Mouse (Mus musculus) embryonic facial prominence, embryonic 11.5 days (tissue): Measurements from ENCODE around the gene Cep68. TPM values are rescaled to one million over a fixed set of nuclear protein-coding genes. Genes with fewer than 3 reads are reported as not detected.

Experiments used
- ATAC-seq: fragments of 200-750 bp; cut with Nextera tagmentation; replicated peaks from 2 replicates; pipeline ENCODE4 v1.8.0; 2017; ENCODE audit warnings: low read depth; ENCODE audit not compliant: insufficient number of reproducible peaks, low FRiP score, low TSS enrichment
- DNase-seq: peaks from one replicate; pipeline ENCODE4 v3.0.0-alpha.2; 2015; ENCODE audit warnings: low spot score
- H3K27ac ChIP-seq: fragments of 300-500 bp; sonication (generic); replicated peaks from 2 replicates; pipeline ENCODE4 v1.5.1; 2014; ENCODE audit warnings: mild to moderate bottlenecking, low read depth, low read length, control low read depth
- H3K27me3 ChIP-seq: fragments of 300-500 bp; sonication (generic); 2 replicates; pipeline ENCODE4 v1.6.1; 2014; ENCODE audit warnings: mild to moderate bottlenecking, low read length, moderate library complexity, mixed read lengths; ENCODE audit not compliant: control insufficient read depth, insufficient read depth
- H3K36me3 ChIP-seq: fragments of 300-500 bp; sonication (generic); replicated peaks from 2 replicates; pipeline ENCODE4 v1.6.1; 2014; ENCODE audit warnings: low read depth, mild to moderate bottlenecking, low read length, moderate library complexity, mixed read lengths; ENCODE audit not compliant: control insufficient read depth, insufficient read depth
- H3K4me1 ChIP-seq: fragments of 300-500 bp; sonication (generic); 2 replicates; pipeline ENCODE4 v1.6.1; 2014; ENCODE audit warnings: low read length, mixed read lengths; ENCODE audit not compliant: control insufficient read depth, insufficient read depth
- H3K4me2 ChIP-seq: fragments of 300-500 bp; sonication (generic); 2 replicates; pipeline ENCODE4 v1.6.1; 2014; ENCODE audit warnings: low read depth, mild to moderate bottlenecking, control low read depth, low read length, moderate library complexity
- H3K4me3 ChIP-seq: fragments of 300-500 bp; sonication (generic); 2 replicates; pipeline ENCODE4 v1.5.1; 2014; ENCODE audit warnings: low read depth, low read length, control low read depth
- H3K9ac ChIP-seq: fragments of 300-500 bp; sonication (generic); replicated peaks from 2 replicates; pipeline ENCODE4 v1.6.1; 2014; ENCODE audit warnings: mild to moderate bottlenecking, control low read depth, low read length
- H3K9me3 ChIP-seq: fragments of 300-500 bp; sonication (generic); replicated peaks from 2 replicates; pipeline ENCODE4 v1.6.1; 2016; ENCODE audit warnings: mild to moderate bottlenecking, low read length, inconsistent platforms, mixed read lengths; ENCODE audit not compliant: control insufficient read depth
- WGBS: fragments of 180-500 bp; shearing (Covaris S2); extraction: QIAGEN DNeasy Blood & Tissue Kit; methylation state at CpG from one replicate; pipeline ENCODE4 v1.1.7; 2014; 5-methylcytosine and 5-hydroxymethylcytosine counted together
- polyA plus RNA-seq: library from polyadenylated mRNA; unstranded; fragments of >200 nt; fragmentation: Nextera tagmentation; extraction: Ambion mirVana; gene quantifications from 2 replicates; pipeline ENCODE4 v1.2.1, GENCODE M21; 2014

The Cep68 gene
- polyA plus RNA-seq, 1 experiment from 2014 or later = 38.5 TPM

DNA sequence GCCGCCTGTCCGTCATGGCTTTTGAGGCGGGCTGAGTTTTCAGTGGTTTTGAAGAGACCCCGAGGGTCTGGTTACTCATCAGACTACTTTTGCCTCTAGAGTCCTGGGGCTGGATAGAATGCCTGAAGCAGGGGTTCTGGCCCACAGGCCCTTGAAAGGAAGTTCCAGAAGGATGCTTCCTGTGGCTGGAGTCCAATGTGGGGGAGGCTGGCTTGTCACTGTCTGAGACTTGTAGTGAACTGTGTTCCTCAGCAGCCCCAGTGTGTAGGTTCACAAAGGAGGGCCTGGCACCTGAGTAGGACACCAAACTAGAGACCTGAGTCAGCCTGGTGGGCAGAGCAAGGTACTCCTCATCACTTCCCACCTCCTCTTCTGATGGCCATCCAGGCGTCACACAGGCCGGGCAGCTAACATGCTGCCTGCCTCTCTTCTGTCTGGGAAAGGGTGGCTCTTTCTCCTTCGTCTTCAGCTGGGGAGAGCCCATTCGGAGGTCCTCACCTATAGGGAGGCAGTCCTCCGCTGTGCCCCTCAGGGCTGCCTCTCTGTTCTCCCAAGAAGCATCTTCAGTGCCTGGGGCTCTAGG is 9.9 kb downstream of the Cep68 start:
- no peaks in the 10 kb centered on the region for H3K27me3 ChIP-seq
- no peak overlapping the region for H3K27ac ChIP-seq
- DNase-seq = no peak
- H3K4me1 ChIP-seq = peaks cover 4% of the 10 kb centered on the region
- no peak overlapping the region for H3K4me2 ChIP-seq
- no peak for ATAC-seq
- H3K36me3 ChIP-seq = peaks cover 25% of the 10 kb centered on the region
- no peak overlapping the region for H3K4me3 ChIP-seq
- H3K9ac ChIP-seq = no peak overlapping the region
- no peaks in the 10 kb centered on the region for H3K9me3 ChIP-seq
- WGBS = 92% methylated on average over 9 of the region's 9 CpGs

DNA sequence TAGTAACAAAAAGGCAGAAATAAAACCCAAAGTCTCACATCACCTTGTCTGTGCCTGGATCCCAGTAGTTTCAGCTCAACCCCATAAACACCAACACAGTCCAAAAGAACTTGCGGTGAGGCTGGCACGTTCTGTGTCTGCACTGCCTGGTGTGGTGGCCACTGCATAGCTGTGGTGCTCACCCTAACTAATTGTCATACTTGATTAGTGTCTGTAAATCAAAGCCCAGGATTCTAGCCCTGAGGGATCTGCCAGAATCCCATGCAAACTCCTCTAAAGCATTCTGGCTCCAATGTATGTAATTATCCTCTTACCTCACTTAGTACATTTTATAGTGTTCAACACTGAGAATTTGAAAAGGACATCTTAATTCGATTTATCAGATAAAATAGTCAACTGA is 11.3 kb downstream of the Cep68 start:
- no peak overlapping the region for H3K4me3 ChIP-seq
- no peak overlapping the region for H3K4me2 ChIP-seq
- H3K9me3 ChIP-seq = no peaks in the 10 kb centered on the region
- H3K27me3 ChIP-seq = no peaks in the 10 kb centered on the region
- no peak overlapping the region for H3K9ac ChIP-seq
- no peak overlapping the region for H3K27ac ChIP-seq
- 92% methylated on average over 3 of the region's 3 CpGs for WGBS
- ATAC-seq = no peak
- H3K36me3 ChIP-seq = peaks cover 25% of the 10 kb centered on the region
- DNase-seq = no peak
- H3K4me1 ChIP-seq = no peaks in the 10 kb centered on the region; the same call in 1 of the 2 replicates

- H3K9me3 ChIP-seq = no peaks in the 10 kb centered on the region
- WGBS = 95% methylated on average over 7 of the region's 7 CpGs
- H3K4me1 ChIP-seq = no peaks in the 10 kb centered on the region
- H3K4me2 ChIP-seq = no peak overlapping the region
- H3K4me3 ChIP-seq = no peak overlapping the region
- no peak overlapping the region for H3K9ac ChIP-seq
- ATAC-seq = no peak
- no peak for DNase-seq
- H3K36me3 ChIP-seq = peaks cover 25% of the 10 kb centered on the region
- H3K27me3 ChIP-seq = no peaks in the 10 kb centered on the region
- H3K27ac ChIP-seq = no peak overlapping the region
Observed at GRCm38 (mm10) chr11:20237018-20237417, 12.2 kb downstream of the Cep68 start.

DNA sequence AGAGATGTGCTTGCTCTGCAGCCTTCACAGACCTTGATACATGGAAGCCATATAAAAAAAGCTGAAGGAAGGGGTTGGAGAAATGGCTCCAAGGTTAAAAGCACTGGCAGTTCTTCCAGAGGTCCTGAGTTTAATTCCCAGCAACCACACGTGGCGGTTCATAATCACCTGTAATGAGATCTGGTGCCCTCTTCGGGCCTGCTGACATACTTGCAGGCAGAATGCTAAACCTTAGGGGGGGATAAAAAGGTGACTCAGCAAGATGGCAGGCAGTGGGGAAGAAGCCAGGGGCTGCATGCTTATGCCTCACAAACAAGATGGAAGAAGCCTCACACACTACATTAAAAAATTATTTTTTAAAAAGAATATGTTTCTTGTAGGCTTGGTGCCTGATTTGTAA is 15.0 kb downstream of the Cep68 start:
- DNase-seq (no peak), ATAC-seq (no peak)
- 70% methylated on average over 3 of the region's 3 CpGs for WGBS
- Histone ChIP-seq H3K9ac (no peak overlapping the region), H3K4me1 (no peaks in the 10 kb centered on the region), H3K27ac (no peak overlapping the region), H3K9me3 (no peaks in the 10 kb centered on the region), H3K27me3 (no peaks in the 10 kb centered on the region), H3K4me2 (no peak overlapping the region), H3K4me3 (no peak overlapping the region), H3K36me3 (peaks cover 12% of the 10 kb centered on the region)

DNA sequence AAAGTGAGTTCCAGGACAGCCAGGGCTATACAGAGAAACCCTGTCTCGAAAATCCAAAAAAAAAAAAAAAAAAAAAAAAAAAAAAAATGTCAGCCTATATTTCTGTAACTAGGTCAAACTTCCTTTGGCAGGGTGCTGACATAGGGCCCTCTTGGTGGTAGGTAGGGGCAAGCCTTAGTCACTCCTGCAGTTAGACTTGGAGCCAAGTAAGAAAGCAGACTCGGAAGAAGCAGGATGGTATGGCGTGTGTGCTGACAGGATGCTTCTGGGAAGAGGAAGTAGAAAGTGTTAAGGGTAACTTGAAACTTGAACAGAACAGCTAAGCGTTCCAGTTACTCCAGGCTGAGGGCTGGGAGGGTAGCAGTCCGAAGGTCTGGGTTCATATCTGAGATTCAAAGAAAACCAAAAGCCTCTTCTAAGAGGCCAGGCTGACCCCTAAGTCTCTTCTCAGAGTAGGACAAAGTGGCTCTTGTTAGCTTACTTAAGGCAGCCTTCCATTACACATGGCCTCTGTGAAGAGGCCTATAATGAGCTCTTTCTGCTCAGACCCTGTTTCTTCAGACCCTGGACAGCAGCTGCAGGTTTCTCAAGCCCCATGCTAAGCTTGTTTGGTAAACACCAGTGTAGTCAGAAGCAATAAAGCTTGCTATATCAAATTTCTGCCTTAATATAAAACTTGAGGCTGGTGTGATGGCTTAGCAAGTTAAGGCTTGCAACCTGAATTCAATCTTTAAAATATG is 17.0 kb downstream of the Cep68 start:
- ATAC-seq = no peak
- H3K27me3 ChIP-seq = no peaks in the 10 kb centered on the region
- H3K27ac ChIP-seq = no peak overlapping the region
- no peaks in the 10 kb centered on the region for H3K4me1 ChIP-seq
- H3K4me2 ChIP-seq = no peak overlapping the region
- WGBS = 61% methylated on average over 5 of the region's 5 CpGs
- H3K9ac ChIP-seq = no peak overlapping the region
- H3K9me3 ChIP-seq = no peaks in the 10 kb centered on the region
- DNase-seq = no peak
- H3K4me3 ChIP-seq = no peak overlapping the region
- H3K36me3 ChIP-seq = peaks cover 5% of the 10 kb centered on the region

GRCm38 (mm10) chr11:20231128-20231878 is 17.9 kb downstream of the Cep68 start:
- DNase-seq = peak; percentile 36
- H3K4me1 ChIP-seq = no peaks in the 10 kb centered on the region
- H3K4me3 ChIP-seq = no peak overlapping the region
- no peaks in the 10 kb centered on the region for H3K27me3 ChIP-seq
- no peak overlapping the region for H3K9ac ChIP-seq
- H3K9me3 ChIP-seq = no peaks in the 10 kb centered on the region
- H3K27ac ChIP-seq = no peak overlapping the region
- peaks cover 5% of the 10 kb centered on the region for H3K36me3 ChIP-seq
- ATAC-seq = 0 out of 2 replicates have a peak, but pooled peaks have one; percentile 27
- WGBS = 52% methylated on average over 8 of the region's 8 CpGs
- no peak overlapping the region for H3K4me2 ChIP-seq

- WGBS = 87% methylated on average over 1 of the region's 1 CpGs
- no peaks in the 10 kb centered on the region for H3K4me1 ChIP-seq
- peaks cover 6% of the 10 kb centered on the region for H3K36me3 ChIP-seq
Observed at GRCm38 (mm10) chr11:20230286-20230685, 18.9 kb downstream of the Cep68 start.

DNA sequence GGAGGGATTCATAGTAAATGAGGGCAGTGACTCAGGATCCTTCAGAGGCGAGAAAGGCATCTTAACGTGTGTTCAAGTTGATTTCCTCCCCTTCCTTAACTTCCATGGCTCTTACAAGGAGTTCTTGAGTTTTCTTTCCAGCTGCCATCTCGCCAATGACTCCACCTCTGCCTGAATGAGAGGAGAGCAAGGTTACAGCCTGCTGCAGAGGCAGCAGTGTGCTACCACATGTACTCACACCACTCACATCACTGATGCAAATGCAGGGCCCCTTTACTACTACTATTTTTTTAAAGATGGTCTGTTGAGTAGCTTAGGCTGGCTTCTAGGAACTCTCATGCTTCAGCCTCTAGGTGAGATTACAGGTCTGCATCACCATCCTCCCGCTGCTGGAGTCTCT is 19.9 kb downstream of the Cep68 start:
- Histone ChIP-seq H3K4me1 (no peaks in the 10 kb centered on the region), H3K36me3 (peaks cover 6% of the 10 kb centered on the region), H3K9me3 (no peaks in the 10 kb centered on the region), H3K4me2 (no peak overlapping the region), H3K27ac (no peak overlapping the region), H3K4me3 (no peak overlapping the region), H3K27me3 (no peaks in the 10 kb centered on the region), H3K9ac (no peak overlapping the region)
- WGBS = 85% methylated on average over 4 of the region's 4 CpGs
- no peak for ATAC-seq
- DNase-seq = no peak

More at GRCm38 (mm10) chr11:20230286-20230685, 18.9 kb downstream of the Cep68 start:
- Histone ChIP-seq H3K9ac (no peak overlapping the region), H3K27ac (no peak overlapping the region), H3K27me3 (no peaks in the 10 kb centered on the region), H3K4me2 (no peak overlapping the region), H3K4me3 (no peak overlapping the region), H3K9me3 (no peaks in the 10 kb centered on the region)
- DNase-seq (no peak), ATAC-seq (no peak)
